Mouse (Mus musculus) naive thymus-derived CD4-positive, alpha-beta T cell, adult 2 months (primary cell): ENCODE results near the gene Atrip.

Source experiments
- DNase-seq: peaks from one replicate; pipeline ENCODE4 v3.0.0-alpha.2; 2011; ENCODE audit warnings: low read depth

Atrip gene

GRCm38 (mm10) chr9:109058006-109058765, 15.7 kb downstream of the Atrip start:
- DNase-seq, result peak; percentile 72

DNA sequence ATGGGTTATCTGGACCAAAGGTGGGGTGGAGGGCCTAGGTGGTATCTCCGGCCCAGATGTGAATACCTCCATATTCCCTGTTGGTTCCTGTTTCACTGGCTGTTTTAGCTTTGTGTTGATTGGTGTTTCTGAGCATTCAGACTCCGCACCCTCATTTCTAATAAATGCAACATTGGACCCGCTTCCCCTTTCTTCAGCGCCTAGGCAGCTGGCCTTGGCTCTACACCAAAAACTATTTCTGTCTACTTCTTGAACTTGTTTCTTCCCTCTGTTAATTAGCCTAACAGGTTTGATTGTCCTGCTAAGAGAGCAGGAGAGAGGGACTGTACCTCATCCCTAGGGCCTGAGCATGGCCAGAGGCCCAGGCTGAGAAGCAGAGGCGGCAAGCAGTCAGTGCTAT, 16.4 kb downstream of the Atrip start:
- DNase-seq, result no peak

DNA sequence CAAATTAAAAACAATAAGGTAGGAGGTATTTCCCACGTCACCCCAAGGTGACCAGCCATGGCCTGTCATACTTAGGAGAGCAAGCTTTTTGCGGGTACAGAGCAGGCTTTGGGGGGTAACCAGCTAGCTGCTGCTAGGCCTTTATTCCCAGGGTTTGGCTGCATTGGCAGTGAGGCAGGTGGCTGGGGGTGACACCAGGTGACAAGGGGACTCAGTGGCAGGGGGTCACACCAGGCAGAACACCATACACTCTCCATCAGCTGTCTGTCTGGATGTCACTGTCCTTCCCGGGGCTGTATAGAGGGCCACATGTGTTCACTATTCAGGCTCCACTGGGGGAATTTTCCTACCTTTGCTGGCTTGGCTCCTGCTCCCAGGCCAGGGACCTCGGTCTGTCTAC, 17.0 kb downstream of the Atrip start:
- DNase-seq, result peak; percentile 37

DNA sequence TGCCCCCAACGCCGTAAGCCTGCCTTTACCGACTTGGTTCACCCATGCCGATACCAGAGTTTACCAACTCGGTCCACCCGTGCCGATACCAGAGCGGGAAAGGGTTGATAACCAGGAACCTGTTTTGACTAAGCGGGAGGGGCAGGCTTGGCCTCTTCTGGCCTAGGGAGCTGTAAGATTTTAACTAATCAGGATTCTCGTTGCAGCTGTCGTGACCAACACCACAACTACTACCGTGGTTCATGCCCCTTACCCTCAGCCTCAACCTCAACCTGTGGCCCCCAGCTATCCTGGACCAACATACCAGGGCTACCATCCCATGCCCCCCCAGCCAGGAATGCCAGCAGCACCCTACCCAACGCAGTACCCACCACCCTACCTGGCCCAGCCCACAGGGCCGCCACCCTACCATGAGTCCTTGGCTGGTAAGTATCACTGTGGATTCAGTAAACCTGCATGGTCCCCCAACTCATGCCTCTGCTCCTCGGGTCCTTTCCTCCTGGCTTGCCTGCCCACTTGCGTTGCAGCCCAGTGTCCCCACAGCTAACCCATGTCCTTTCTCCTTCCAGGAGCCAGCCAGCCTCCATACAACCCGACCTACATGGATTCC, 17.7 kb downstream of the Atrip start:
- peak; percentile 51 for DNase-seq

GRCm38 (mm10) chr9:109055271-109056030, 18.5 kb downstream of the Atrip start:
- peak; percentile 51 for DNase-seq

GRCm38 (mm10) chr9:109054712-109055111, 19.2 kb downstream of the Atrip start:
- DNase-seq, result peak; percentile 84

DNA sequence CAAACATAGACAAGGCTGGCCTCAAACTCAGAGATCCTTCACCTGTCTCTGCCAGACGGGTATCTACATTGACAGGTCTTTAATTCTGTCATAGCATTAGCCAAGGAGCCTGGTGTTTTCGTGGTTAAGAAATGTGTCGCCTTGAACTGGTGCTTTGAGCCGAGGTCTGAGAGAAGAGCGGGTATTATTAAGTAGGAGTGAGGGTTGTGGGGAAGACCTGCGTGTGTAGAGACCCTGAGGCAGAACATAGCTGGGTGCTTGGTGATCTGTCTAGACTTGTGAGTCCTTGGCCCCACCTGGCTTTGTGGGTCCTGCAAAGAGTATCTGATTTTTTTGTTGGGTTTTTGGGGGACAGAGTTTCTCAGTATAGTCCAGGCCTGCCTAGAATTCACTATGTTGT, 20.1 kb downstream of the Atrip start:
- peak; percentile 43 for DNase-seq

DNA sequence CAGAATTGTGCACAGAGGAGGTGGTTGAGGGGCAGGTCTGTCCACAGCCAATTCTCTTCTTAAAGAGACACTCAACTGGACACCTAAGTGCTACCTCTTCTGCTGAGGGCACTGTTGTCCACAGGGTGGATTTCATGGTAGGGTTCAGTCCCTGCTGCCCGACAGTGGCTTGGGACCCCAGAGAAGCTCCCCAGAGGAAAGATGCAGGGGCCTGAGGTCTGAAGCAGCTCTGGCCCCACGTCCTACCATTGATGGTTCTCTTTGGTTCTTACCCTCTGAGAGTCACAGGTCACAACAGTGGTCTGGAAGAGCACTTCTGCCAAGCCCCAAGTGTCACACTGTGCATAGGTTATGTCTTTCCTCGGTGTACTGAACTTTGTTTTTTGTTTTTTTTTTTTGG, 20.6 kb downstream of the Atrip start:
- DNase-seq, result no peak

GRCm38 (mm10) chr9:109052490-109053260, 21.2 kb downstream of the Atrip start:
- peak; percentile 82 for DNase-seq

GRCm38 (mm10) chr9:109051651-109052489, 22.1 kb downstream of the Atrip start:
- peak; percentile 79 for DNase-seq

- DNase-seq, result peak; percentile 92
These were observed 22.9 kb downstream of the Atrip start for GRCm38 (mm10) chr9:109051011-109051501.

GRCm38 (mm10) chr9:109050674-109050997, 23.3 kb downstream of the Atrip start:
- no peak for DNase-seq

- no peak for DNase-seq
These were observed 23.8 kb downstream of the Atrip start for GRCm38 (mm10) chr9:109049996-109050673.

DNA sequence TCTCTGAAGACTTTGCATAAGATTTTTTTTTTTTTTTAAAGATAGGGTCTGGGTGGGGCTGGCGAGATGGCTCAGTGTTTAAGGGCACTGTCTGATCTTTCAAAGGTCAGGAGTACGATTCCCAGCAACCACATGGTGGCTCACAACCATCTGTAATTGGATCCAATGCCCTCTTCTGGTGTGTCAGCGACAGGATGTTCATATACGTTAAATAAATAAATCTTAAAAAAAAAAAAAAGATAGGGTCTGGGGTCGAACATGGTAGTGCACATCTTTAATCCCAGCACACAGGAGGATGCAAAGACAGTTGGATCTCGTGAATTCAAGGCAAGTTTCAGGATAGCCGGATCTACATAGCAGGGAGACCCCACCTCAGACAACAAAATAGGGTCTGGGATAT, 24.6 kb downstream of the Atrip start:
- no peak for DNase-seq

DNA sequence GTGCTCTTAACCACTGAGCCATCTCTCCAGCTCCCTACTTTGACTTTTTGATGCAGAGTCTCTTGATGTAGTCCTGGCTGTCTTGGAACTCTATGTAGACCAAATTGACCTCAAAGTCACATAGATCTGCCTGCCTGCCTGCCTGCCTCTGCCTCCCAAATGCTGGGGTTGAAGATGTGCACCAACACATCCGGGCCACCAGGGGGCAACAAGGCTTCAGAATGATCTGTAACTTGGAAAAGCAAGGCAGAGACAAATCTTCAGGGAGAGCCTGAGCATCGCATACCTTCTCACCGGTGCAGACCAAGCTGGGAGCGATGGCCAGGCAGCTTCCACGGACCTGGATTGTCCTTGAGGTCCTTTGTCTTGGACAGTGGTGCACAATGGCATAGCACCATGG, 27.6 kb downstream of the Atrip start:
- DNase-seq, result peak; percentile 92

- no peak for DNase-seq
These were observed 32.6 kb downstream of the Atrip start for GRCm38 (mm10) chr9:109041351-109041750.

DNA sequence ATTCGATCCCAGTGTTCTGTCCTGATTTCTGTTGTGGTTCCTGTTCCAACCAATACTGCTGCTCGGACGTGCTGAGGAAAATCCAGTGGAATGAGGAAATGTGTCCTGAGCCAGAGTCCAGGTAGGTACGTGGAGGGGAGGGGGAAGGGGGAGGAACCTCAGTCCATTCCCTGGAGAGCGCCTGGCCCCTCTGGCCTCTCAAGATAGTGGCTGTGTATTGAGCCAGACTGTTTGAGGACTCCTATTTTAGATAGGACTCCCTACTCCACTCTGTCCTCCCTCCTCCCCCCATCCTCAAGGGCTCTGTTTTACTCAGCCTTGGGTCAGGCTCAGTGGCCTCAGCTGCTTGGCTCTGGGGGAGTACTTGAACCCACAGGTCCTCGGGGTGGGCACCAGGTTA, 33.0 kb downstream of the Atrip start:
- DNase-seq, result no peak

GRCm38 (mm10) chr9:109040216-109040615, 33.7 kb downstream of the Atrip start:
- no peak for DNase-seq

GRCm38 (mm10) chr9:109039681-109040080, 34.2 kb downstream of the Atrip start:
- no peak for DNase-seq

- DNase-seq, result no peak
These were observed 35.0 kb downstream of the Atrip start for GRCm38 (mm10) chr9:109038901-109039364.
